Mouse (Mus musculus): ENCODE data around the gene Nmur1.

GRCm38 (mm10) chr1:86354186-86354585 is 71.8 kb downstream of the Nmur1 start:
- TF ChIP-seq CTCF (IDR thresholded peaks at IDR 0.05; ENCODE audit: insufficient read depth, low read length) (no peak), POLR2A (IDR thresholded peaks at IDR 0.05; ENCODE audit: borderline replicate concordance, extremely low read depth, low read depth, low read length) (no peak)
